Comparison of ENCODE assay signal across 22 mouse cellular contexts in the genomic region with DNA sequence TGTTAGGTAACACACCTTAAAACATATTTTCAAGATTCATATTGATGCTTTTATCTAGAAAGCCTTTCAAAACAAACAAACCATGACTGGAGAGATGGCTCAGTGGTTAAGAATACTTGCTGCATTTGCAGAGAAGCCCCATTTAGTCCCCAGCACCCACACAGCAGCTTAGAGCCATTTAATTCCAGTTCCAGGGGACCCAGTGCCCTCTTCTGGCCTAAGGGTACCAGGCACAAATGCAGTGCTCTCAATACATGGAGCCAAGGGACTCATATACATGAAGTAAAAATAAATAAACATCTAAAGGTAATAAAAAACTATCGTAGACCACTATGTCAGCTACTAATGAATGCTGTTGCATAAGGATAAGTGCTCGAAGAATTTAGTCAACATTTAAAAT. TPM values are rescaled to one million over a fixed set of nuclear protein-coding genes. Genes with fewer than 3 reads are reported as not detected.
DNase-seq lines count a peak whose midpoint lies in the region; ATAC-seq and TF ChIP-seq lines count a peak whose summit lies in the region.
"Had no signal": no experiment of that assay in that cellular context is flagged by ENCODE, and none has a peak within 500 bp of the region (broad histone marks: within the 10 kb centered on the region; RNA-seq: fewer than 3 reads in every experiment).

No protein-coding gene starts in this region.

- no peak for DNase-seq in layer of hippocampus, adult 2 months (ENCODE audit: low spot score in 2 of 2)
- DNase-seq in layer of hippocampus, postnatal 36 days: no peak
- DNase-seq in thymus, postnatal 4 days: peak; percentile 17
- DNase-seq in thymus, postnatal 10 days (ENCODE audit: low spot score in 2 of 2): no peak
- DNase-seq in heart, postnatal 14 days: no peak
- no peak for DNase-seq in ovary, postnatal 14 days (ENCODE audit: low spot score)
- DNase-seq: cerebellum, adult 11 months; cerebellum, postnatal 36 days; forebrain, postnatal 0 days; gastrocnemius, postnatal 14 days; heart, postnatal 36 days; kidney, postnatal 14 days; layer of hippocampus, adult 9-11 months; liver, embryonic 13.5 days had no signal

- peak; percentile 63 for TF ChIP-seq CTCF in layer of hippocampus, adult 2 months (conservative IDR thresholded peaks at IDR 0.05)

- intact Hi-C loops in heart, postnatal 14 days (cut with DNase I): no loop called here

- ATAC-seq in granulocyte monocyte progenitor cell, adult 5-6 weeks (replicated peaks; ENCODE audit: poor library complexity, severe bottlenecking): 0 out of 2 replicates have a peak, but pooled peaks have one; percentile 35
- ATAC-seq: forebrain, postnatal 0 days; hindbrain, postnatal 0 days; midbrain, embryonic 16.5 days had no signal

- H3K4me3 ChIP-seq in layer of hippocampus, adult 2 months: no peak overlapping the region; the same call in 1 of the 2 replicates
- H3K4me3 ChIP-seq: embryonic facial prominence, embryonic 12.5 days; heart, embryonic 10.5 days; liver, embryonic 13.5 days; megakaryocyte, embryonic 14.5 days; neural tube, embryonic 12.5 days had no signal

- H3K27ac ChIP-seq in layer of hippocampus, adult 2 months: no peak overlapping the region
- H3K27ac ChIP-seq: embryonic facial prominence, embryonic 12.5 days; heart, embryonic 10.5 days; hindbrain, postnatal 0 days; liver, embryonic 13.5 days; neural tube, embryonic 12.5 days had no signal

RNA-seq across cellular contexts. Expression of a gene that starts 9.0 kb away (rescaled TPM):
- total RNA-seq in layer of hippocampus, adult 2 months (2021): 100 to 1,000 TPM; 292 to 295 TPM
- total RNA-seq in layer of hippocampus, postnatal 36 days (2021): 100 to 1,000 TPM; 304 to 338 TPM
- total RNA-seq in granulocyte monocyte progenitor cell, adult 5-6 weeks (2014; fragmentation: Nextera tagmentation): 90.6 and 91.2 TPM in 2 replicates
- 38.1 and 66.0 TPM in 2 replicates for total RNA-seq in granulocyte monocyte progenitor cell, adult 5-6 weeks (2017)
- total RNA-seq in heart, postnatal 14 days (2021): 100 to 1,000 TPM; 304 to 322 TPM

RNA-seq across cellular contexts. Expression of a gene that starts 25.9 kb away (rescaled TPM):
- total RNA-seq in layer of hippocampus, adult 2 months (2021): not detected
- not detected for total RNA-seq in layer of hippocampus, postnatal 36 days (2021)
- not detected in 2 replicates for total RNA-seq in granulocyte monocyte progenitor cell, adult 5-6 weeks (2014; fragmentation: Nextera tagmentation)
- not detected in 2 replicates for total RNA-seq in granulocyte monocyte progenitor cell, adult 5-6 weeks (2017)
- under 1 TPM; 0.22 to 0.36 TPM for total RNA-seq in heart, postnatal 14 days (2021)
- total RNA-seq: forebrain, postnatal 0 days; gastrocnemius, postnatal 14 days; heart, postnatal 36 days; hindbrain, postnatal 0 days; left cerebral cortex, postnatal 36 days had no signal
